Mouse (Mus musculus): ENCODE results near the gene Gpr160.

Gpr160 gene

DNA sequence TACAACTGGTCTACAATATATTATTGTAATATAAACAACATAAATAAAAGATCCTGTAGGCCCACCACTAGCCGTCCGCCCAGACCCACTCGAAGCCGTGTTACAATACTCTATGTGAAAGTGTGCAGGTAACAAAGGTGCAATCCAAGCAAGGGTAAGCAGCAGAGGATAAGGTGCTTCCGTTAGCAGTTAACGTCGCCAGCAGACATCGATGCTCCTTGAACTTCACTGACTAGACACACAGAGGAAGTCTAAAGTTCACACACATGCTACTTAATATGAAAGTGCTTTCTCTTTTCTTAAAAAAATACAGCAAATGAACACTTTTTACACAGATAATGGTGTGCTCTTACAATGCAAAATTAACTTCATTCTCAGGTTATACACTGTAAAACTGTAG, 43.7 kb downstream of the Gpr160 start:
- DNase-seq (ENCODE audit: low read depth, low spot score), result no peak

DNA sequence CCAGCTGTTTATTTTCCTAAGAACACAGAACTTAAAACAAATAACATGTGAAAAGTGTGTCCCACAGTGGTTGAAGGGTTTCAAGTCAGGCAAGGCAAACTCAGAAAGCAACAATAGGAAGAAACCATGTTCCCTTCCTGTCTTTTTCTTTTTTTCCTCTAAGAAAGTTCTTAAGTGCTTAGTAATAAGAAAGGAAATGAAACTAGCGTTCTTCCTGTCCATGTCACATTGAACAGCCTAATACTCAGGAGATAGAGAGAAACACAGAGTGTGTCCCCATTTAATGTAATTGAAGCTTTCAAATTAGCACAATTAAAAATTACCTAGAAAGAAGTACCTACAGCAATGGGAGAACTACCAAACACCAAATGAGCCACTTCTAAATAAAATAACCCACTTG, 48.9 kb downstream of the Gpr160 start:
- no peak for DNase-seq (ENCODE audit: low read depth, low spot score)

DNA sequence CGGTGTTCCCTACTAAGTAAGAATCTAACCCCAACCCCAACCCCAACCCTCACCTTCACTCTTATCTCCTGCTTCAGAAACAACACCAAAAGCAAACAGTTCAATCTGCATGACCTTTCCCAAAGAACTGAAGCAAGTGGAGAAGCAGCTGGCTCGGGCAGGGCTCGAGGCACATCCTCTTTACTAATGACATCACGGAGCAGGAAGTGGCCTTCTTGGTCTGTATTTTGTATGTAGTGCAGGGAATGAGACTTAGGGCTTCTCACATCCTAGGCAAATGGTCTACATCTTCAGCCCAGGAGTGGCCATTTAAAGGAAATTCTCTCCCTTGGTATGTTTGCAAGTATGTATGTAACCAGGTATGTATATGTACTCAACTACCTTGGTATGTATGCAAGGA, 61.4 kb downstream of the Gpr160 start:
- DNase-seq (ENCODE audit: low read depth, low spot score), result no peak

DNA sequence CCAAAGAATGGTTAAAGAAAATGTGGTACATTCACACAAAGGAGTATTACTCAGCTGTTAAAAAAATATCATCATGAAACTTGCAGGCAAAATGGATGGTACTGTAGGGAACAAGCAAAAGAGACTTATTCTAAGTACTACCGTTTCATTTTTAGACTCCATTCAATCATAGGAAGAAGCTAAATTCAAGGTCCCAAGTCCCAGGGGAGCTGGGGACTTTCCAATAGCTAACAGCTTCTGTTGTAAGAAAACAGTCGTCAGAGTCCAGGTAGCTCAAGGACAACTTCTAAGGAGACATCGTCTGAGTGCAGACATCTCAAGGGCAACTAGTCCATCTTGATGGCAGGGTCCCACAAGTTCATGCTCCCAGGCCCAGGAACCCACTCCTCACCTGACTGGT, 71.9 kb downstream of the Gpr160 start:
- no peak for DNase-seq (ENCODE audit: low read depth, low spot score)

DNA sequence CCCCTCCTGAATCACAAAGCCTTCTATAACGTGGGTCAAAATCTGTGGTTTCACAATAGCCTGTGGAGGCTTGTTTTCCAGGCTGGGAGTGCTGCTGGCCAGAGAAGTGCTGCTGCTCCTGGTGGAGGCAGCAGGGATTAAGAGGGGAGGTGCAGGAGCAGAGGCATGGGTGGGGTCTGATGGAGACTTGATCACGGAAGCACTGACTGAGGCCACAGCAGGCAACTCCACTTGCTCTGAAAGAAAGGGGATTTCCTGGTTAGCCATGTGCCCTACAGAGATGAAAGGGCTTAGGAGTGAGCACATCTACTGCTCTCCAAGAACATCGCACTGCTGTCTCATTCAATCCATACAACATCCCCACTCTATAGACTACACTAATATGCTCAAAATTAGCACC, 74.1 kb downstream of the Gpr160 start:
- peak; percentile 6 for DNase-seq (ENCODE audit: low read depth, low spot score)

DNA sequence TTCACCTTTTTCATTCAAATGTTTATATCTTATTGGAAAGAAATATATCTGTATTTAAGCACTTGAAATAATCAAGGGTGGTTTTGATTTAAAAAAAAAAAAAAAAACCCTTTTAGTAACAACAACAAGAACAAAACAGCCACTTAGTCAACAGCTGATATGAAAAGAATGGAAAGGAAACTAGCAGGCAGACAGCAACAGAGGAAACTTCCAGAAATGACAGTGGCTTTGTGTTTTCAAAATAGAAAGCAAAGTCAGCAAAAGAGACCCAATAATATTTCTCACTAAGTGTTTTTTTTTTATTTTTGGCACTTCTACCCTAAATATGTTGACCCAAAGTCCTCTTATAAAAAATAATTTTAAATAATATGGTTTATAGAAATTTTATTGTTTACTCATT, 78.6 kb downstream of the Gpr160 start:
- no peak for DNase-seq (ENCODE audit: low read depth, low spot score)

Data from skeletal muscle tissue, adult 2 months (tissue).